Mouse (Mus musculus) MN1 (cell line): Measurements from ENCODE around the gene Ifna6.

Experiments used
- DNase-seq: peaks from one replicate; pipeline ENCODE4 v3.0.0-alpha.2; 2016; ENCODE audit warnings: low spot score

Gene Ifna6

GRCm38 (mm10) chr4:88845334-88845733 is 18.1 kb downstream of the Ifna6 start:
- DNase-seq, result no peak

- DNase-seq, result no peak
Measured at GRCm38 (mm10) chr4:88849698-88850097, 22.5 kb downstream of the Ifna6 start, which contains the start of gene Ifna1. Gene Ifna1, plus strand, starts transcription at chr4:88850087.

GRCm38 (mm10) chr4:88851026-88851763 is 24.0 kb downstream of the Ifna6 start:
- no peak for DNase-seq

GRCm38 (mm10) chr4:88859214-88859613 is 32.0 kb downstream of the Ifna6 start:
- DNase-seq, result no peak

- no peak for DNase-seq
Measured at GRCm38 (mm10) chr4:88863309-88863708, 36.1 kb downstream of the Ifna6 start.

- no peak for DNase-seq
Measured at GRCm38 (mm10) chr4:88864599-88864998, 37.4 kb downstream of the Ifna6 start.

GRCm38 (mm10) chr4:88865011-88865569 is 37.9 kb downstream of the Ifna6 start:
- no peak for DNase-seq

GRCm38 (mm10) chr4:88867366-88867925 is 40.2 kb downstream of the Ifna6 start:
- DNase-seq, result peak; percentile 62

- DNase-seq, result peak; percentile 45
Measured at GRCm38 (mm10) chr4:88867926-88868911, 41.0 kb downstream of the Ifna6 start.

GRCm38 (mm10) chr4:88872691-88873090 is 45.5 kb downstream of the Ifna6 start:
- DNase-seq, result peak; percentile 56

- DNase-seq, result no peak
Measured at GRCm38 (mm10) chr4:88875435-88876095, 48.3 kb downstream of the Ifna6 start.

- no peak for DNase-seq
Measured at GRCm38 (mm10) chr4:88876520-88876919, 49.3 kb downstream of the Ifna6 start.
